Mouse (Mus musculus) monocyte, adult 5-6 weeks (primary cell): Measurements from ENCODE around the gene Sord. TPM values are rescaled to one million over a fixed set of nuclear protein-coding genes. Genes with fewer than 3 reads are reported as not detected.
"Not testable (repeated sequence)": the region's sequence is repeated elsewhere in the genome, so short reads cannot be mapped to it uniquely, and the experiment has no call there.

Experiments used
- ATAC-seq: fragments of 153-309, 156-312 bp; replicated peaks from 2 replicates; pipeline ENCODE4 v1.8.0; 2017; ENCODE audit warnings: mild to moderate bottlenecking; ENCODE audit not compliant: low TSS enrichment, insufficient number of reproducible peaks, severe bottlenecking, poor library complexity, low FRiP score
- total RNA-seq: library from RNA; stranded (forward); fragments of 200-1000, 200-491, 200-594 nt; gene quantifications from 3 replicates; pipeline ENCODE4 v1.2.3, GENCODE M21; 2017

Gene Sord
- 16.8 to 33.8 TPM (median 23.5 TPM) in 3 replicates for total RNA-seq

- ATAC-seq = peak; percentile 67
Measured at GRCm38 (mm10) chr2:122234611-122235288, at the start of gene Sord. Sord (plus strand) TSS chr2:122234749.

GRCm38 (mm10) chr2:122185086-122185485, 49.5 kb upstream of the Sord start:
- no peak for ATAC-seq

- no peak for ATAC-seq
Measured at GRCm38 (mm10) chr2:122186106-122186505, 48.4 kb upstream of the Sord start, which contains the start of the genes Patl2 and Terb2. Patl2 (minus strand) TSS chr2:122186189. Terb2 (plus strand) TSS chr2:122186272.

DNA sequence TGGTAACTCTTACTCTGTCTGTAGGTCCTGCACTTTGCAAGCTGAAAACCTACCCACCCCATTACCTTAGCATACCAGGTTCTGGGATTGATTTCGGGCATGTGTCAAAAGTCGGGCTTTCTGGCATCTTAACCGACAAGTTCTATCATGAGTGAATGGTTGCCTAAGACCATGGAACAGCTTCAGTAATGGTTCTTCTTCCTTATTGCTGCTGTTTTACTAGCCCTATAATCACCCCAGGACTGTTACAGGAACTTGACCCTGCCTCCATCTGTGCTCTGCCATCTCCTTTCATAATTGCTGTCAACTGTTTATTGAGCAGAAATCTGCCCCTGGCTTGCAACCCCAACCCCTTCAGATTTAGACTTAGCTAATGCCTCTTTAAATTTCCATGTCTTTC, 47.8 kb upstream of the Sord start:
- no peak for ATAC-seq

DNA sequence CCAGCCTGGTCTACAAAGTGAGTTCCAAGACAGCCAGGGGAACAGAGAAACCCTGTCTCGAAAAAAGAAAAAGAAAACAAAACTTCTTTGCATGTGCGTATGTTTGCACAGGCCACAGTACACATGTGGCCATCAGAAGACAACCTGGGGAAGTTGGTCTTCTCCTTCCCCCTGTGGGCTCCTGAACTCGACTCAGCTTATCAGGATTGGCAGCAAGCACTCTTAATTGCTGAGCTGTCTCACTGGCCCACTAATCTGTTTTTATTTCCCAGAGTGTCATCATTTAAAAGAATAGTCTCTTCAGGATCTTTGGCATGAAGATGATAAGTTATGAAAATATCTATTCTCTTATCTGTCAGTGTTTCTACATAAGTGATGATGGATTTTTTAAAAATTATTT, 42.7 kb upstream of the Sord start:
- ATAC-seq = no peak

DNA sequence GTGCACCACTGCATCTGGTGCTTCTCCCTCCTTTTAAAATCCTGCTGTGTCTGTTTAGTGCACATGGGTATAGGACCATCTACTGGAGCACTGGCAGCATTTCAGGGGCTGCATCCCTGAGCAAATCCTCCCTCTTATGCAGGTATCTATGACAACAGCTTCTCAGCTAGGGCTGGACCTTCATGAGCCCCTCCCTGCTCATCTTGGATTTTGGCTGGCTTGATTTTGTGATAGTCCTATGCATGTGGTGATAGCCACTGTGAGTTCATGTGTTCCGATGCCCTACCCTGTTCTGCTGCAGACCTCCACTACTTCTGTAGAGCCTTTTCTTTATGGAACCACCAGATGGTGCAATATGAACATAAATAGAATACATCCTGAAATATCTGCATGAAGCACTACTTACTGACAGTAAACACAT, 40.0 kb upstream of the Sord start:
- 0 out of 2 replicates have a peak, but pooled peaks have one; percentile 47 for ATAC-seq

GRCm38 (mm10) chr2:122201501-122201900, 33.0 kb upstream of the Sord start:
- ATAC-seq = no peak

- 0 out of 2 replicates have a peak, but pooled peaks have one; percentile 22 for ATAC-seq
Measured at GRCm38 (mm10) chr2:122206440-122207107, 28.0 kb upstream of the Sord start.

- ATAC-seq = no peak
Measured at GRCm38 (mm10) chr2:122210534-122211228, 23.9 kb upstream of the Sord start.

DNA sequence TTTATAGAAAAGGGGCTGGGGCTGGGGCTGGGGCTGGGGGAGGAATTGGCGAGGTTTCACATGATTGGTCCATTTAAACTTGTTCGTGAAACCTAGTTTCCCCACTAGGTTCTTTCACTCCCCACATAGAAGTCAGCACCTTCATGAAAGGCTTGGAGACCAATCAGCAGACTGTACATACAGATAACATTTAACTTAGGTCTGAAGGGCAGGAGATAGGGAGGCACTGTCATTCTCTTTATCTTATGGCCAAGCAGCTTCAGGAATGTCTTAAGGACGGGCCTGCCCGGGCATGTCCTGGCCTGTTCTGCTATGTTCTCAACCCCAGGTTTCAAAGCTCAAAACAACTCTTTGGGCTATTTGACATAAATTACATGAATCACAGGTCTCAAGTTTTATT, 17.5 kb upstream of the Sord start:
- not testable (repeated sequence) for ATAC-seq

- no peak for ATAC-seq
Measured at GRCm38 (mm10) chr2:122218234-122218633, 16.3 kb upstream of the Sord start.

- no peak for ATAC-seq
Measured at GRCm38 (mm10) chr2:122221378-122221777, 13.2 kb upstream of the Sord start.

DNA sequence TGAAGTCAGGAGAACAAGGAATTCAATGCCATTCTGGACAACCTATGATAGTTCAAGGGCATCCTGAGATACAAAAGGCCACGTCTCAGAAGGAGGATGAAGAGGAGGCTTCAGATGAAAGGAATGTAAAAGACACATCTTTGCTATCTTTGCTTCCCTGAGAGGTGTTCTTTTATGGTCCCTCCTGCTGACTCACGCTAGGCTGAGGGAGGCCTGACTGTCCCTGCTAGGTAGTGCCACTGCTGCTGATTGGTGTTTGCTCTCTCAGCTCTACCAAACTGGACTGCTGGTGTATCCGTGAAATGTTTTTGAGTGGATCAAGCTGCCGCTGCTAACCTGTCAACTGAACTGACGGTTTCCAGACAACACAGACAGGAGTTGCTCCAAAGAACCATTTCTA, 12.8 kb upstream of the Sord start:
- no peak for ATAC-seq

GRCm38 (mm10) chr2:122222272-122222671, 12.3 kb upstream of the Sord start:
- no peak for ATAC-seq

DNA sequence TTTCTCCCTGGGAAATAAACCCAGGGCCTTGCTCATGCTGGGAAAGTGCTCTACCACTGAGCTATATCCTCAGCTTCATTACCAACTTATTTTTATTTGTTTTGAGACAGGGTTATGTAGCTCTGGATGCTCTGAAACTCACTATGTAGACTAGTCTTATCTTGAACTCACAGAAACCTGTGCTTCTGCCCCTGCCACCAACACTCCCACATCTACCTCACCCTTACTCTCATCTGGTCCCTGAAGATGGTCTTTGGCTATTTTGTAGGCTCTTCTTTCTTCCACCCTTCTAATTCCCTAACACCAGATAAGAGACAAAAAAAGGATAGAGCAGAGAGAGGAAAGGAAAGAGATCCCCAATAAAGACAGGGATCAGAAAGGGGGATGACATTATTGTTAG, 10.9 kb upstream of the Sord start:
- no peak for ATAC-seq

DNA sequence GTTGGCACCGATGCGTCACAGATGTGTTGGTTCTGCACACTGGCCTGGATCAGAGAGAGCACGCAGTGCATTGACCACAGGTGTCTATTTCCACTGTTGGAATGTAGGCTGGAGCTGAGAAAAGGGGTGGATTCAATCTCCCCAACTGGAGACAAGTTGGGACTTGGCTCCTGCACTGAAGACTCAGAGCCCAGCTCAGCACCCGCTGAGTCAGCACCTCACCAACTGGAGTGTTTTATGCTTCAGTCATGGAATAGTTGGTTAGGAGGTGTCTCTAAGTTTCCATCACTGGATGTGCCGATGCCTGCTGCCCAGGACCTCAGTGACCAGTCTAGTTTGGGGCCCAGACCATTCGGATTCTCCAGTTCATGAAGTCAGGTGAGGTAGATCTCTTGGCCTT, 4.2 kb upstream of the Sord start:
- no peak for ATAC-seq

GRCm38 (mm10) chr2:122231616-122232015, 2.9 kb upstream of the Sord start:
- ATAC-seq = no peak

DNA sequence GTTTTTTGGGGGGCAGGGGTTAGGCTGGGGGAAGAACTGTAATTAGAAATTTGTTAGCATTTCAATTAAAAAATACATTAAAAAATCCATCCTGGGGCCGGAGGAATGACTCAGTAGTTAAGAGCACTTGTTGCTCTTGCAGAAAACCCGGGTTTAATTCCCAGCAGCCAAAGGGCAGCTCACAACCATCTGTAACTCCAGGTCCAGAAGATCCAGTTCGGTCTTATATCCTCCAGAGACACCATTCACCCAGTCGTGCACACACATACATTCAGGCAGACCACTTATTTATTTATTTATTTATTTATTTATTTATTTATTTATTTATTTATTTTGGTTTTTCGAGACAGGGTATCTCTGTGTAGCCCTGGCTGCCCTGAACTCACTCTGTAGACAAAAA, 1.2 kb upstream of the Sord start:
- no peak for ATAC-seq

GRCm38 (mm10) chr2:122233759-122234557, 591 bp upstream of the Sord start:
- ATAC-seq = no peak
